Mouse (Mus musculus) embryonic fibroblast, embryonic 13.5 days (primary cell): ENCODE measurements around the gene Fcgr1.

Source experiments
- CTCF ChIP-seq: IDR thresholded peaks from 2 replicates; pipeline ENCODE4 v1.5.1; 2011; ENCODE audit warnings: mild to moderate bottlenecking, control low read depth, low read length, moderate library complexity, borderline replicate concordance; ENCODE audit not compliant: insufficient read depth
- POLR2A ChIP-seq: IDR thresholded peaks from 2 replicates; pipeline ENCODE4 v1.6.1; 2011; ENCODE audit warnings: low read depth, mild to moderate bottlenecking, control low read depth, low read length, moderate library complexity

DNA sequence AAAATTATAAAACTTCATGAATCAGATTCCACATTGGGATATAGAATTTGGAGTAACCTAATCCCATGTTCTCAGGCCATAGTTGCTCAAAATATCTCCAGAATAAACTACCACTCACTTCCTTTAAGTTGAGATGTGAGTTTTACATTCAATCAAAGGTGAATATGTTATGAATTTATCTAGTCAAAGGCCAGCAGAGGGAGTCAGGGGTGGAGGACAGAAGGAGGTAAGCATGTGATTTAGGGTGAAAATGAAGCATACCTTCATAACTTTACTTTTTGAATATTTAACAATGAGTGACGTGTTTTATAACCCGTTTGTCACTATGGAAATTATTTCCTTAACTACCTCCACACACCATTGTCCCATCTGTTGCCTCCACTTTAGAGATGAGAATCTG is 58.9 kb downstream of the Fcgr1 start:
- TF ChIP-seq CTCF (no peak), POLR2A (no peak)
